Mouse (Mus musculus) induced T-regulatory cell, adult 2 months (primary cell): ENCODE results near the gene Mlh1.

ENCODE experiments used
- DNase-seq: peaks from one replicate; pipeline ENCODE4 v3.0.0-alpha.2; 2012; ENCODE audit warnings: low read depth

Gene Mlh1

GRCm38 (mm10) chr9:111216424-111216823 is 55.2 kb downstream of the Mlh1 start:
- DNase-seq, result no peak

DNA sequence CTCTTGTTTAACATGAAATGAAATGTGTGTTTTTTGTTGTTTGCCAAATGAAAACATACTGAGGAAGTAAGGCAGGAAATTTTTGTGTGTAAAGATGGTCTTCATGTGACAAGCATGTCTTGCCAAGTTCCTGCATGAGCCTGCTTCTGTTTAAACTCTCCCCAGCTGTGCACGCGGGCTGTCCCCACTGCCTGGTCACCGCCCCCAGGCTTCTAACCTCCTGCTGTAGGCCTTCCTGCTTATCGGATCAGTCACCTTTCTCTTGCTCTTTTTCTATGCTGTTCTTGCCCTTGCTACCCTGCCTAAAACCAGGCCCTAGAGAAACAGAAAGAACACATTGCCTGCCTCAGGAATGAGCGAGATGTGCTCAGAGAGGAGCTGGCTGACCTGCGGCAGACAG is 58.1 kb downstream of the Mlh1 start:
- no peak for DNase-seq

- DNase-seq, result no peak
These were observed 60.2 kb downstream of the Mlh1 start for GRCm38 (mm10) chr9:111211122-111212041.

- no peak for DNase-seq
These were observed 61.2 kb downstream of the Mlh1 start for GRCm38 (mm10) chr9:111210412-111210811.

- no peak for DNase-seq
These were observed 62.4 kb downstream of the Mlh1 start for GRCm38 (mm10) chr9:111209158-111209699.

GRCm38 (mm10) chr9:111208185-111208584 is 63.4 kb downstream of the Mlh1 start:
- DNase-seq, result no peak

DNA sequence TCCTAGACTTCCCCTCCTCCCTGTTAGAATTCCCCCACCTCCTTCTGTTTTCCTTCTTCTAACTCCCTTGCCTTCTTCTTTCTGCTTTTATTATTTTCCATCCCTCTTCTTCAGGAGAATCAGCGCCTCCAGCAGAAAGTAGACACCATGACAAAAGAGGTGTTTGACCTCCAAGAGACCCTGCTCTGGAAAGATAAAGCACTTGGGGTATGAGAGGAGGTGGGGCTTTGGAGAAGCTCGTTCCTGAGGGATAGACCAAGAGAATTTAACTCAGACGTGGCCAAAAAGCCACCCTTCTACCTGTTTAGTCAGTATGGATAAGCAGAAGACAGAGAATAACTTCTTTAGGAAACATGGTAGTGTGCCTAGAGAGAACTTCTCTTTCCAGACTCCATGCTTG is 63.9 kb downstream of the Mlh1 start:
- no peak for DNase-seq

GRCm38 (mm10) chr9:111204601-111205375 is 66.8 kb downstream of the Mlh1 start:
- DNase-seq, result no peak

- no peak for DNase-seq
These were observed 71.4 kb downstream of the Mlh1 start for GRCm38 (mm10) chr9:111200208-111200607.

- no peak for DNase-seq
These were observed 73.3 kb downstream of the Mlh1 start for GRCm38 (mm10) chr9:111198332-111198731.

- DNase-seq, result no peak
These were observed 73.9 kb downstream of the Mlh1 start for GRCm38 (mm10) chr9:111197712-111198111.

DNA sequence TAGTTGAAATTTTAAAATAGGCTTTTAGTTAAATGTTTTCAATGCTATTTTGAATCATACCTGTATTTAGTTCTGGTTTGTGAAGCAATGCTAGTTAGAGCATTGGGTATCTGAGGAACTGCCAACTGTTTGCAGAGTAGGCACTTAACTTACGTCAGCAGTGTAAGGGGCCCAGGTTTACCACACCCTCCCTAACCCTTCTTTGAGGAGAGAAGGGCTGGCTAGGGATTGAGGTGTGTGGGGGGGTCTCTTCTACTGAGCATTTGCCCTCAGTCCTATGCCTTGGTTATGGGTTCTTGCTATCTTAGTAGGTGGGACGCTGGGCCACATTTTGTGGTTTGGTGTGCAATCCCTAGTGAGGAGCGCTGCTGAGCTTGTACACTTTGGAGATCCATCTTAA is 74.5 kb downstream of the Mlh1 start:
- DNase-seq, result no peak

DNA sequence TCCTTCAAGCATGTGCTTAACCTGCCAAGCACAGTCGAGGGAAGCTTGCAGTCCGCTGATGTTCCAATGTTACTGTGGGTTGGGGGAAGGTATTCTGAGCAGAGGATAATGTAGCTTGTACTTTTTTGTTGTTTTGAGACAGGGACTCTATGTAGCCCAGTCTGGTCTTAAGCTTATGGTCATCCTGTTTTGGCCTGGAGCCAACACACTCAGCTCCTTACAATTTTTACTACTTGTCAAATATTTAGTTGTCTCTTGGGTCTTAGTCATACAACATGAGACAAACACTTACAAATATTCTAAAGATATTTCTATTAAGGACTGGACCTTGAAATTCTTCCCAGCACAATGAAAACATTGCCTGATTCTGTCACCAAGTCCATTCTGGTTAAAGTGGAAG is 78.4 kb downstream of the Mlh1 start:
- DNase-seq, result no peak

DNA sequence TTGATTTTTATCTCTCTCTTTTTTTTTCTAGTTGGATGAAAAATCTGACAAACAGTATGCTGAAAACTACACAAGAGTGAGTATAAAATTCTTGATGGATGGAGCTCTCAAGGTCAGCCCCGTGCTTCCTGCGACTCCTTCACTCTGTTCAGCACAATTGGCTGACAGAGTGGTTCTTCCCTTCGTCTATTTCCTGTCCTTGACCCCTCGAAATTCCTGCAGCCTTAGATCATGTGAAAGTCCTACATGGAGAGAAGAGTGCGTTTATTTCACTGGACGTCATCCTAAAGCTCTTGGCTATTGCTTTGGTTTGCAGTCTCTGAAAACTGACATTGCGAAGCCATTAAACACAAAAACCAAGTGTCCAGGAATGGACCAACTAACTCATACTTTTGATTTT is 82.9 kb downstream of the Mlh1 start:
- DNase-seq, result no peak

DNA sequence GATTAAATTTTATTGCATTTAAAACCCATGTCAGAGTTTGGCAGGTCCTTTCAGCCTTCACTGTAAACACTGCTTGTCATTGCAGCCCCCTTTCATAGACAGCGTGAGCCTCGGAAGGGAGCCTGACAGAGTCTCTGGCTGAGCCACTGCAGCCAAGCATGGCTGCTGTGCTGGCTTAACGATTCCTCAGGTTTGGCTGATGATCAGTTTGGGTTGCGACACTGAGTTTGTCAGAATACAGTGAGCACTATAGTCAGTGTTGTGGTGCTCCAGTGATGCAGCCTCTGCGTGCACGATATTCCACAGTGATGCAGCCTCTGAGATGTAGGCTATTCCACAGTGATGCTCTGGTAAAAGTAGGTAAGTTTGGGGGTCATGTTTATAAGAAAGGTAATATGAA is 84.7 kb downstream of the Mlh1 start:
- DNase-seq, result no peak

GRCm38 (mm10) chr9:111184929-111185328 is 86.7 kb downstream of the Mlh1 start:
- DNase-seq, result no peak

GRCm38 (mm10) chr9:111182176-111182575 is 89.4 kb downstream of the Mlh1 start:
- DNase-seq, result no peak

GRCm38 (mm10) chr9:111178971-111179370 is 92.6 kb downstream of the Mlh1 start:
- DNase-seq, result no peak
